Mouse (Mus musculus) cerebellum, postnatal 10 days (tissue): ENCODE measurements around the gene Dnhd1.
A peak's percentile ranks its signal among the peaks of the same experiment; 100 is the strongest.

Experiments
- DNase-seq, 2 experiments: peaks; one replicate each; pipeline ENCODE4 v3.0.0; 2021; ENCODE audit warnings: mixed read lengths in 2 of 2

Gene Dnhd1

DNA sequence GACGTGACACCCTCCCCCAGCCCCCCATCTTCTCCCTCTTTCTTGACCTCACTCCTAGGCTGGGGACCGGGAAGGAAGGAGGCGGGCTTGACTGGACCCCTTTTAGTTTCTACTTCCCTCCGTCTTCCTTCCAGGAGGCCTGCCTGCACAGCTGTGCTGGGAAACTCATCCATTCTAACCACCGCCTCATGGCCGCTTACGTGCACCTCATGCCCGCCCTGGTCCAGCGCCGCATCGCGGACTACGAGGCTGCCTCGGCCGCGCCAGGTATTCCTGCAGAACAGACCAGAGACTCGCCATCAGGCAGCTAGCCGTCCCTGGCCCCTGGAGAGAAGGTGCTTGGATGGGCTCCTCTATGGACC, 9.8 kb upstream of the Dnhd1 start:
- peak in 1 of 2 experiments; percentile 60 for DNase-seq

GRCm38 (mm10) chr7:105641936-105642335, 8.7 kb upstream of the Dnhd1 start:
- DNase-seq, result no peak

DNA sequence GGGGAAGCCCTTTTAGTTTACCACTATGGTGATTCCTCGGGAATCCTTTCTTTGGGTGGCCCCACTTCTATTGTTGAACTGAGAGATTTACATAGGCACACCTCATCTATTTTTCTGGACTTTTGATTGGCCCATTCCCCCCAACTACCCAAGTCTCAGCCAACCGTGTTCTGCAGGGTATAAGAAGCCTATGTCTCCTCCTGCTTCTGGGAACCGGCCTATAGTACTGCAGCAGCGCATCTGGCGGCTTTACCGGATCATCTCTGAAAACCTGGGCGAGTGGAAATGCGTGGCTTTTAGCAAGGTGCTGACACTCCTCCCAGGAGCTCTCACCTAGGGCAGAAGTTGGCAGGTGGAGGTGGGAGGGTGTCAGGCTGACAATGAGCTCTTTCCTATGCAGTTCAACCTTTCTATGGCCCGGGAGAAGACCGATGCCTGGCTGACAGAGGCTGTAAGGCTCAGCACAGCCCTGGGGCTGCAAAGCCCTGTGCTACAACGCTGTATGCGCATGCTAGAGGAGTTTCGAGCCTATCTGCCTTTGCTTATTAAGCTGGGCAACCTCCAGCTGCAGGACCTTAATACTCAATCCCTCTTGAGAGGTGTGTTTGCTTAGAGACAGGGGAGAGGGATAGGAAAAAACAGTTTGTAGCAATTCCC, 35.0 kb downstream of the Dnhd1 start:
- DNase-seq, result no peak

DNA sequence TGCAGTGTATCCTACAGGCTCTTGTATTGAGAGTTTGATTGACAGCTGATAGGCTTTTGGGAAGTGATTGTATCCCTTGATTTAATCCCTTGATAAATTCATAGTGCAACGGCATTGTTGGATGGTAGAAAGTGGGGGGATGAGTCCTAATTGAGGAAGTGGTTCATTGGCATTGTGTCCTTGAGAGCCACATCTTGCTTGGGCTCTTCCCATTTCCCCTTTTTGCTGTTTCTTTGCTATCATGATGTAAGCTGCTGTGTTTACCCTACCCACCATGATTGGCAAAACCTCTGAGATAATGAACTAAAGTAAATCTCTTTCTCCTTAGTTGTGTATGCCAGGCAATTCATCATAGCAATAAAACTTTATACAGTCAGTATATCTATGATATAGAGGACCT, 40.2 kb downstream of the Dnhd1 start:
- DNase-seq, result no peak

- no peak for DNase-seq
Observed at GRCm38 (mm10) chr7:105703184-105703583, 52.6 kb downstream of the Dnhd1 start.

GRCm38 (mm10) chr7:105703816-105704215, 53.2 kb downstream of the Dnhd1 start:
- no peak for DNase-seq

- no peak for DNase-seq
Observed at GRCm38 (mm10) chr7:105708733-105709132, 58.1 kb downstream of the Dnhd1 start.

GRCm38 (mm10) chr7:105715366-105715765, 64.7 kb downstream of the Dnhd1 start:
- DNase-seq, result no peak

DNA sequence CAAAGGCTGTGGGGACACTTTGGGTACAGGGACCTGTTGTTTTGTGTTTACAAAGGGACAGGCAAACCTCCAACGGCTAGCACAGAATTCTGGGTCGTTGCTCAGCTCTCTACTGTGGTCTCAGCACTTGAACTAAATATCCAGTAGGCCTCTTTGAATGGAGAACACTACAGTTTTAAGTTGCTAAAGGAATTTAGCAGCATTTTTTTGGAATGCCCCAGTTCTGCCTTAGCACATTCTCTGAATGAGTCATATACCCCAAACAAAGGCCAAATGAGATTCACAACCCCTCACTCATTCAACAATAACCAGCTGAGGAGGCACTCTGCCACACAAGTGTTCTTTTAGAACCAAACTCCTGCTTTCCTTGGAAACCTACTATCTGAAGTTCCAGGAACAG, 71.3 kb downstream of the Dnhd1 start:
- no peak for DNase-seq

GRCm38 (mm10) chr7:105726144-105726979, 75.7 kb downstream of the Dnhd1 start:
- peak; percentile 69 to 78 for DNase-seq

- no peak for DNase-seq
Observed at GRCm38 (mm10) chr7:105726980-105727325, 76.3 kb downstream of the Dnhd1 start.

GRCm38 (mm10) chr7:105728701-105729428, 78.2 kb downstream of the Dnhd1 start:
- DNase-seq, result no peak

DNA sequence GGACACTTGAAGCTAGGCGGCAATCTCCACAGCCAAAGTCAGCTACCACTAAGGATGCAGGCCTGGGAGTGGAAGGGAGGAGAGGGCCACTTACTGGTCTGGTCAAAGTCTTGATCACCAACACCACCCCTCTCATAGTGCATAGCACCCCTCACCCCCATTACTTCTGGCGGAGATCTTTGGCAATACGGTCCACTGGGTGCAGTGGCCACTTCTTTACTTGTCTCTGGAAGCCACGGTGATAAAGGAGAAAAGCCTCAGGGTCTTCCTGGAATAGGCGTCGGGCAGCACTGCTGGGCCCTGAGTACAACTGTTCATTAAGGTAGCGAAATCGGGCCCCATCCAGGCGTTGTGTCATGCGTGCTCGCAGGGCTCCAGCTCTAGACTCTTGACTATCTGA, 83.2 kb downstream of the Dnhd1 start:
- no peak for DNase-seq

GRCm38 (mm10) chr7:105734826-105735225, 84.2 kb downstream of the Dnhd1 start:
- peak in 1 of 2 experiments; percentile 3 for DNase-seq

DNA sequence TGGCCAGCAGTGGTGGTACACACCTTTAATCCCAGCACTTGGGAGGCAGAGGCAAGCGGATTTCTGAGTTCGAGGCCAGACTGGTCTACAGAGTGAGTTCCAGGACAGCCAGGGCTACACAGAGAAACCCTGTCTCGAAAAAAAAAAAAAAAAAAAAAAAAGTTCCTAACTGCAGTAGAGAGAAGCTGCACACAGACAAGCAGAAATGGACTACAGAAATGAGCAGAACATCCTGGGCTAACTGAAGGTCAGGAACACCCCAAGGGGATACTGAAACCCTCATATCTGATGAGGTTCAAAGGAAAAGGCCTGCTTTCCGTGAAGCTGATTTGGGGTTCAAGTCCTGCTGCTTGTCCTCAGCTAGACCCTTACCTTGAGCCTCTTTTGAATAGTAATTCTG, 84.8 kb downstream of the Dnhd1 start:
- DNase-seq, result peak in 1 of 2 experiments; percentile 2

DNA sequence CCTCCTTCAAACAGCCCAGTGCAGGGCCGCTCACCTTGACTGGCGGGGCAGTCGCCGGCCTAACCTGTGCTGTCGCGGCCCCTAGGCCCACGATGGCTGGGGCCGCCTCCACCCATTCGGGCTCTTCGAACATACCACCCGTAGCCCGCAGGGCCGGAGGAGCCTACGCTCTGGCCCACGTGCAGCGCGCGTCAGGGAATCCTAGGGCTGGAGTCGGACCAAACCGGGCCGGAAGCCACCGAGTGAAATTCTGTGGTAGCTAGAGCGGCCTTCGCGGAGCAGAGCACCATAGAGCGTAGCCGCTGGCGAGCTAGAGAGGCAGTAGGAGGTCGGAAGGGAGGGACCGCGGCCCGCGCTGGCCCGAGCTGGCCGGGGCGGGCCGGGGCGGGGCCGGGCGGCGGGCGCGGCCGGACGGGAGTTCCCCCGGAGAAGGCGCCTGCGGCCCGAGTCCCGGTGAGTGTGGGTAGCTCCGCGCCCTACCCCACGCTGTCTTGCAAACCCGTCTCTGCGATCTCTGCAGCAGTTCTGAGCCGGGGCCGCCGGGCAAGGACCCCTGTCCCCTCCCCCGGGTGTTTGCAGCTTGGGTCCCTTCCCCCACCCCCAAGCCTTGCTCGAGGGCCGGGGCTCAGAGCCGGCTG, 85.8 kb downstream of the Dnhd1 start, which contains the start of gene Ilk:
Gene Ilk (plus strand): TSS at position 329 of the 638 bp plus-strand sequence.
- DNase-seq, result peak; percentile 92 to 93

- DNase-seq, result peak; percentile 49 to 58
Observed at GRCm38 (mm10) chr7:105736911-105737521, 86.4 kb downstream of the Dnhd1 start, which contains the start of gene Rrp8. Gene Rrp8, minus strand, starts transcription at chr7:105737385.

- DNase-seq, result no peak
Observed at GRCm38 (mm10) chr7:105737648-105738047, 87.0 kb downstream of the Dnhd1 start.

GRCm38 (mm10) chr7:105738286-105738685, 87.7 kb downstream of the Dnhd1 start:
- no peak for DNase-seq

DNA sequence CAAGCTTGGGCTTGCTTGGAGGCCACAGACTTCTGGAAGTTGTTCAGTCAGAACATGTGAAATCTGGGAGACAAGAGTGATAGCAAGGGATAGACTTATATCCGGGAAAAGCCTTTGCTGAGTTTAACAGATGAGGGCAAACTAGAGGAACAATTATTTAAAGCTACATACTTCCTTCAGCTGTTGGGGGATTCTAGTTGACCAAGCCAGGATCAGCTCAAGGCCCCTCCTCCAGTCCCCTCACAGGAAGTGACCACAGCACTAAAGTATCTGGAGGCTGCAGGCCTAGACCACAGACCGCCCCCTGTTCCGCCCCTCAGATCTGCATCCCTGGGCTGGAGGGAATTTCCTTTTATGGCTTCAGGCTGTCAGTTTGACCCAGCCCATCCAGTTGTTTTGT, 88.3 kb downstream of the Dnhd1 start:
- no peak for DNase-seq

- DNase-seq, result no peak
Observed at GRCm38 (mm10) chr7:105740089-105740795, 89.6 kb downstream of the Dnhd1 start.

GRCm38 (mm10) chr7:105740851-105741250, 90.2 kb downstream of the Dnhd1 start:
- DNase-seq, result no peak
